Mouse (Mus musculus) erythroblast, embryonic 14.5 days (primary cell): Measurements from ENCODE around the gene Abcb5.

Experiments used
- GATA1 ChIP-seq: IDR thresholded peaks from 2 replicates; pipeline ENCODE4 v1.6.1; 2012; ENCODE audit warnings: low read length, inconsistent platforms, mixed read lengths
- TAL1 ChIP-seq: IDR thresholded peaks from 3 replicates; pipeline ENCODE4 v1.6.1; 2012; ENCODE audit warnings: low read length, inconsistent platforms, mixed read lengths

DNA sequence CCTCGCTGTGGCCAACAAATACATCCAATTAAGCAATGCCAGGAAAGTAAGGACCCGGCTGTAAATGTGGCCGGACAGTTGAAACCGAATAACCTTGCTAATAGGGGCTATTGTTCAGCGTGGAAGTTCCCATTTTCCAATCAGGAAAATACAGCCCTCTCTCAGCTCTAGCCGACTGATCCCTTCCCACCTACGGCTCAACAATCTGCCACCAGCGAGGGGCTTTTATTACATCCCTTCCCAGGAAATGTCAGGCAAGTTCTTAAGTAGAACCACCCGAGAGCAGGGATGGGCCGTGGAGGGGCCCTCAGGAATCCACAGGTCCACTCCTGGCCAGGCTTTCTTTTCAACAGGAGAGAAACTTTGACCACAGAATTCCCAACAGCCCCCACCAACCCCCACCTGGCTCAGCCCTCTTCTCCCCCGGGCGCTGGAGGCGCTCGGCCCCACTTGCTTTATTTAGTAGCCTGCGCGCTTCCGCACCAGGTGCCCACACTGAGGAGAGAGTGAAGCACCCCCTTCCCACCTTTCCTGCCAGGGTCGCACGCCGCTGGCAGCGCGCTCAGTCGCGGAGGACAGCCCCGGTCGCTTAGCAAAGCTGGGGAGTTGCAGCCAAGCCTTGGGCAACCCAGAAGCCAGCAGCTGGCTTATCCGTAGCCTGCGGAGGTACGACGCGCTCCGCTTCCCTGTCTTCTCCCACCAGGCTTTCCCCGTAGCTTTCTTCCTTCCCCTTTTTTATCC lies 123.4 kb downstream of the Abcb5 start:
- TF ChIP-seq TAL1 (no peak), GATA1 (no peak)
